Mouse (Mus musculus) heart, embryonic 10.5 days (tissue): Measurements from ENCODE around the gene Coq2. TPM values are rescaled to one million over a fixed set of nuclear protein-coding genes. Genes with fewer than 3 reads are reported as not detected.

Source experiments
- DNase-seq: peaks from one replicate; pipeline ENCODE4 v3.0.0-alpha.2; 2017; ENCODE audit warnings: low spot score
- H3K27ac ChIP-seq: fragments of 300-500 bp; sonication (generic); 2 replicates; pipeline ENCODE4 v1.5.1; 2016; ENCODE audit warnings: mild to moderate bottlenecking
- H3K27me3 ChIP-seq: fragments of 300-500 bp; sonication (generic); 2 replicates; pipeline ENCODE4 v1.6.1; 2016; ENCODE audit warnings: mild to moderate bottlenecking; ENCODE audit not compliant: poor library complexity, insufficient read depth, severe bottlenecking
- H3K36me3 ChIP-seq: fragments of 300-500 bp; sonication (generic); 2 replicates; pipeline ENCODE4 v1.6.1; 2016; ENCODE audit warnings: mild to moderate bottlenecking, moderate library complexity
- H3K4me1 ChIP-seq: fragments of 300-500 bp; sonication (generic); 2 replicates; pipeline ENCODE4 v1.6.1; 2016; ENCODE audit warnings: mild to moderate bottlenecking
- H3K4me3 ChIP-seq: fragments of 300-500 bp; sonication (generic); 2 replicates; pipeline ENCODE4 v1.5.1; 2016; ENCODE audit warnings: mild to moderate bottlenecking, moderate library complexity
- H3K9me3 ChIP-seq: fragments of 300-500 bp; sonication (generic); 2 replicates; pipeline ENCODE4 v1.6.1; 2016; ENCODE audit warnings: mild to moderate bottlenecking, moderate library complexity
- WGBS: fragments of 180-500 bp; shearing (Covaris S2); methylation state at CpG from one replicate; pipeline ENCODE4 v1.1.7; 2016; 5-methylcytosine and 5-hydroxymethylcytosine counted together
- polyA plus RNA-seq: library from polyadenylated mRNA; unstranded; fragments of >200 nt; fragmentation: Nextera tagmentation; extraction: Ambion mirVana; gene quantifications from 2 replicates; pipeline ENCODE4 v1.2.1, GENCODE M21; 2016

Gene Coq2
- polyA plus RNA-seq, 1 experiment from 2014 or later = 67.1 TPM

DNA sequence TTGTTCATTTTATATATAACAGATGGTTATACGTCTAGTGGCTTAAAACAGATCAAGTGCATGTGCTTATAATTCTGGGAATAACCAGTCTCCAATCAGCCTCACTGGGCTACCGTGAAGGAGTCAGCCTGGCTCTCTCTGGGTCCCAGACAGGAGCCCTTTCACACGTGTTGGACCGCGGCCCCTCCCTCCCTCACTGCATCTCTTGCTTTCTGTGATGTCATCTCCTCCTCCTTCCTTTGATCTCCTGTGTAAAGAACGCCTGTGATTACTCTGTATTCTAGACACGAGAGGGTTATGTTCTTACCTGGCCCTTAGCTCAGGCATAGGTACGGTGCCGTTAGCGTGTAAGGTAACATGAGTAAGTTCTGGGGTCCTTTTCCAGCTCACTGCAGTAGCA, 23.5 kb downstream of the Coq2 start:
- H3K4me3 ChIP-seq = no peak overlapping the region
- peaks cover 12% of the 10 kb centered on the region for H3K4me1 ChIP-seq
- no peak overlapping the region for H3K27ac ChIP-seq
- 78% methylated on average over 10 of the region's 10 CpGs for whole genome bisulfite sequencing
- peaks cover 4% of the 10 kb centered on the region; the same call in 1 of the 2 replicates for H3K27me3 ChIP-seq
- no peak for DNase-seq
- peaks cover 27% of the 10 kb centered on the region for H3K36me3 ChIP-seq
- H3K9me3 ChIP-seq = no peaks in the 10 kb centered on the region

GRCm38 (mm10) chr5:100650969-100651368, 24.0 kb downstream of the Coq2 start:
- WGBS = 84% methylated on average over 7 of the region's 7 CpGs
- H3K4me3 ChIP-seq = no peak overlapping the region
- peaks cover 12% of the 10 kb centered on the region for H3K4me1 ChIP-seq
- no peak overlapping the region for H3K27ac ChIP-seq
- peaks cover 4% of the 10 kb centered on the region; the same call in 1 of the 2 replicates for H3K27me3 ChIP-seq
- H3K36me3 ChIP-seq = peaks cover 21% of the 10 kb centered on the region
- DNase-seq = no peak
- no peaks in the 10 kb centered on the region for H3K9me3 ChIP-seq

DNA sequence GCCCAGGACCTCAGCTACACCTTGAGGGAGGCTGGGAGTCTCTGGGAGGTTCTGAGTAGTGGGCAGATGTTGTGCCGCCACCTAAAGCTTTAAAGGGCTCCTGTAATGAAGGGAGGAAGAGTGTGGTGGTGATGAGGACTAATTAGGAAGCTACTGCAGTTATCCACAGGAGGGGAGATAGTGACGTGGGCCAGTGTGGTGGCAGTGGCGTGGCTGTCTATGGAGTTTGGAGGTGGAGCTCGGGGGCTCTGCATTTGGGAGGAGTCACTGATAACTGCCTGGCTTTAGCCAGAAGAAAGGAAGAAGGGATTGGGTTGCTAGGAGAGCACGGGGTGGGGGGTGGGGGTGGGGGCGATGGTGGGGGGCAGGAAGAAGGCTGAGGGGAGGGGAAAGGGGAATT, 26.4 kb downstream of the Coq2 start:
- H3K9me3 ChIP-seq = no peaks in the 10 kb centered on the region
- H3K27ac ChIP-seq = peak overlapping the region; percentile 60
- no peaks in the 10 kb centered on the region for H3K36me3 ChIP-seq
- no peak for DNase-seq
- peak overlapping the region; percentile 36 for H3K4me3 ChIP-seq
- 11% methylated on average over 6 of the region's 6 CpGs for WGBS
- peaks cover 20% of the 10 kb centered on the region for H3K4me1 ChIP-seq
- H3K27me3 ChIP-seq = peaks cover 4% of the 10 kb centered on the region; the same call in 1 of the 2 replicates

DNA sequence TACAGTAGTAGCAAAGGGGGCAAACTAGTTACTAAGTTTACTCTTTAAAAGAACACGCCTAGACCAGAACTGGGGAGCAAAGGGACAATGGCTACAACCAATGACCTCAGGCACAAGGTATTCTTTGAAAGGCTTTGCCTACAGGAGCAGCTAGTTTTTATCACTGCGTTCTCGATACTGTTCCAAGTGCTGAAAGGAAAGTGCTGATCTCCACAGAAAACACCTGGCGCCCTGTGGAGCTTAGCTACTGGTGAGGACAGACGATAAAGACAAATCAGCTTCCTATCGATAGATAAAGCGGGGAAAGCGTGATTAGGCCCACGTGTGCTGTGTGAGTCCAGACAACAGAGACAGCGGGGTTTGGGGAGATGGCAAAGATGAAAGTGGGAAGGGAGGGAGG, 26.9 kb downstream of the Coq2 start:
- Histone ChIP-seq H3K4me1 (peaks cover 25% of the 10 kb centered on the region), H3K27ac (peak overlapping the region; percentile 60), H3K9me3 (no peaks in the 10 kb centered on the region), H3K27me3 (peaks cover 4% of the 10 kb centered on the region; the same call in 1 of the 2 replicates), H3K4me3 (peak overlapping the region; percentile 36), H3K36me3 (no peaks in the 10 kb centered on the region)
- 11% methylated on average over 10 of the region's 10 CpGs for WGBS
- DNase-seq = peak; percentile 79

DNA sequence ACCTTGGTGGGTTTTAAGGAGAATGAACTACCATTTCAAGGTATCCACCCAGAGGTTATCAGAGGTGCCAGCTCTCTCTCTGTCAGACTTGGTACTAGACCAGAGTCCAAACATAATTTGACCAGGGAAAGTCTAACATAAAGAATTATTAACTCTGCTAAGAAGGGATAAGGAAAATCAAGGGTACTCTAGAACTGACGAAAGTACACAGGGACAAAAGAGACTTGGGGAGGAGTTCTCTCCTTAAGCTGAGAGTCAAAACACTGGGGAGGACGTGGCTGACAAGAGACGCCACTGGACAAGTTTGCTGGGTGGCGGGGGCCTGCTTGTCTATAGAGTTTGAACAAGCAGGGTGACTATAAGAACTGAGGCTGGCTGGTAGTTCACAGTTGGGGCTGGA, 28.4 kb downstream of the Coq2 start:
- H3K4me1 ChIP-seq = peaks cover 25% of the 10 kb centered on the region
- 84% methylated on average over 4 of the region's 4 CpGs for WGBS
- H3K27me3 ChIP-seq = peaks cover 4% of the 10 kb centered on the region; the same call in 1 of the 2 replicates
- H3K9me3 ChIP-seq = no peaks in the 10 kb centered on the region
- H3K4me3 ChIP-seq = no peak overlapping the region
- DNase-seq = no peak
- no peak overlapping the region for H3K27ac ChIP-seq
- H3K36me3 ChIP-seq = no peaks in the 10 kb centered on the region

- 25% methylated on average over 7 of the region's 7 CpGs for WGBS
- DNase-seq = no peak
- no peaks in the 10 kb centered on the region for H3K36me3 ChIP-seq
- no peak overlapping the region for H3K4me3 ChIP-seq
- H3K27me3 ChIP-seq = peaks cover 4% of the 10 kb centered on the region; the same call in 1 of the 2 replicates
- H3K9me3 ChIP-seq = no peaks in the 10 kb centered on the region
- H3K27ac ChIP-seq = no peak overlapping the region
- H3K4me1 ChIP-seq = peaks cover 25% of the 10 kb centered on the region
Measured at GRCm38 (mm10) chr5:100643991-100644535, 30.9 kb downstream of the Coq2 start.

- 67% methylated on average over 12 of the region's 12 CpGs for WGBS
- DNase-seq = no peak
- Histone ChIP-seq H3K36me3 (no peaks in the 10 kb centered on the region), H3K27me3 (peaks cover 4% of the 10 kb centered on the region; the same call in 1 of the 2 replicates), H3K4me3 (no peak overlapping the region), H3K27ac (no peak overlapping the region), H3K4me1 (peaks cover 18% of the 10 kb centered on the region), H3K9me3 (no peaks in the 10 kb centered on the region)
Measured at GRCm38 (mm10) chr5:100643253-100643990, 31.5 kb downstream of the Coq2 start.

DNA sequence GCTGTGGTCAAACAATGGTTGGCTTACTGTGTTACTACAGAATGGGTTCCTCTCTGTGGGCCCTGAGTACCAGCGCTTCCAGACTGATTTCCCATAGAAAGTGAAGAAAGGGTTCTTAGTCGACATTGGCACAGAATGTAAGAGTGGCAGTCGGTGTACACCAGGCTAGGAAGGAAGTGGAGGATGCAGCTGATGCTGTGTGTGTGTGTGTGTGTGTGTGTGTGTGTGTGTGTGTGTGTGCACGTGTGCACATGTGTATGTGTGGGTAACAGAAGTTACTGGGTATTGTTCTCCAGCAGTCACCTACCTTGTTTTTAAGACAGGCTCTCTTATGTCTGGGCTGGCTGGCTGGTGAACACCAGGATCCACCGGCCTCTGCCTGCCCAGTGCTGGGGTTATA, 32.6 kb downstream of the Coq2 start:
- no peak overlapping the region for H3K4me3 ChIP-seq
- H3K9me3 ChIP-seq = no peaks in the 10 kb centered on the region
- peaks cover 4% of the 10 kb centered on the region; the same call in 1 of the 2 replicates for H3K27me3 ChIP-seq
- no peak for DNase-seq
- no peaks in the 10 kb centered on the region for H3K36me3 ChIP-seq
- no peak overlapping the region for H3K27ac ChIP-seq
- H3K4me1 ChIP-seq = peaks cover 18% of the 10 kb centered on the region
- WGBS = 90% methylated on average over 5 of the region's 5 CpGs

- Histone ChIP-seq H3K27me3 (no peaks in the 10 kb centered on the region), H3K27ac (no peak overlapping the region), H3K9me3 (no peaks in the 10 kb centered on the region), H3K36me3 (no peaks in the 10 kb centered on the region), H3K4me3 (no peak overlapping the region), H3K4me1 (peaks cover 19% of the 10 kb centered on the region)
- peak; percentile 90 for DNase-seq
- WGBS = 61% methylated on average over 8 of the region's 8 CpGs
Measured at GRCm38 (mm10) chr5:100638483-100638882, 36.5 kb downstream of the Coq2 start.

- no peak overlapping the region for H3K4me3 ChIP-seq
- no peaks in the 10 kb centered on the region for H3K9me3 ChIP-seq
- DNase-seq = no peak
- 70% methylated on average over 8 of the region's 8 CpGs for WGBS
- peaks cover 14% of the 10 kb centered on the region for H3K4me1 ChIP-seq
- H3K27me3 ChIP-seq = no peaks in the 10 kb centered on the region
- H3K36me3 ChIP-seq = no peaks in the 10 kb centered on the region
- H3K27ac ChIP-seq = peak overlapping the region; percentile 42; the same call in 1 of the 2 replicates
Measured at GRCm38 (mm10) chr5:100636794-100637544, 38.0 kb downstream of the Coq2 start.

DNA sequence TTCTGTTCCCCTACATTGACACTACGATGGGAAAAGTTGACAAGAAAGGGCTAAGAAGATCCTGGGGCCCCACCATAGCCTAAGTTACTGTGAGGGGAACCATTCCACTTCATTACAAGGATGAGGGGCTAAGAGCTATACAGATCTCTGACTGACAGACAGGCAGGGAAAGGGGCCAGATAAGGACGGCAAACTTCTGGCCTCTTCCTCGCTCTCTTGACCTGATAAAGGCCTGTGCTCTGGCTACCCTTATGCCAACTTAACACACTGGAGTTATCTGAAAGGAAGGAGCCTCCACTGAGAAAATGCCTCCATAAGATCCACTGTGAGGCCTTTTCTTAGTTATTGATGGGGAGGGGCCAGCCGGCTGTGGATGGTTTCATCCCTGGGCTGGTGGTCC, 39.0 kb downstream of the Coq2 start:
- Histone ChIP-seq H3K4me3 (no peak overlapping the region), H3K4me1 (peaks cover 14% of the 10 kb centered on the region), H3K27ac (no peak overlapping the region), H3K9me3 (no peaks in the 10 kb centered on the region), H3K36me3 (no peaks in the 10 kb centered on the region), H3K27me3 (no peaks in the 10 kb centered on the region)
- DNase-seq = no peak
- 55% methylated on average over 4 of the region's 4 CpGs for WGBS

DNA sequence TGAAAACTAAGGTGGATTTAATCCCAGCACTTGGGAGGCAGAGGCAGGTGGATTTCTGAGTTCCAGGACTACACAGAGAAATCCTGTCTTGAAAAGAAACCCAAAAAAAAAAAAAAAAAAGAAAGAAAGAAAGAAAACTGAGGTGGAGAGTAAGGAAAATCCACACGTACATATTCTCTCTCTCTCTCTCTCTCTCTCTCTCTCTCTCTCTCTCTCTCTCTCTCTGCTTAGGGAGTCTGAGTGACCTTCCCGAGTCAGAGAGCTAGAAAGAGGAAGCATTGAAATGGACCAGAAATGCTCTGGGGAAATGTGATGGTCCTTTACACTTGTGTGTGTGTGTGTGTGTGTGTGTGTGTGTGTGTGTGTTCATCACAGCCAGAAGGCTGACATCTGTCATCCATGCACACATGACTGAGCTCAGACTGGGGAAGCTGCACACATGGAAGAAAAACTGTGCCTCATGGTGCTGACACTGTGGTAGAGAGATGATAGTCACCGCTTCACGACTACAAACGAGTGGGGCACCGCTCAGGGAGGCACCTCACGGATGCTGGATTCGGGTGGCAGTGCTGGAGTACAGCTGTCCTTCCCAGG, 40.0 kb downstream of the Coq2 start:
- Histone ChIP-seq H3K4me3 (no peak overlapping the region), H3K27ac (0 out of 2 replicates have a peak overlapping the region, but pooled peaks have one; percentile 3), H3K36me3 (no peaks in the 10 kb centered on the region), H3K27me3 (no peaks in the 10 kb centered on the region), H3K9me3 (no peaks in the 10 kb centered on the region), H3K4me1 (peaks cover 14% of the 10 kb centered on the region)
- 89% methylated on average over 8 of the region's 8 CpGs for WGBS
- DNase-seq = no peak
